In genomic region chr8:58886405-58886804, GRCm38 (mm10) we compare ENCODE assay signal across 14 mouse cellular contexts. TPM values are rescaled to one million over a fixed set of nuclear protein-coding genes. Genes with fewer than 3 reads are reported as not detected.
DNase-seq lines count a peak whose midpoint lies in the region; ATAC-seq and TF ChIP-seq lines count a peak whose summit lies in the region.
"Had no signal": no experiment of that assay in that cellular context is flagged by ENCODE, and none has a peak within 500 bp of the region (broad histone marks: within the 10 kb centered on the region; RNA-seq: fewer than 3 reads in every experiment).

No protein-coding gene starts in this region.

- H3K4me2 ChIP-seq in kidney, embryonic 14.5 days (replicated peaks; ENCODE audit: low read depth, low read length), result no peak overlapping the region
- H3K4me2 ChIP-seq: embryonic facial prominence, embryonic 12.5 days; neural tube, embryonic 13.5 days had no signal

- peak; percentile 25; the same call in 1 of the 2 replicates for TF ChIP-seq CTCF in cerebellum, adult 2 months (IDR thresholded peaks at IDR 0.05; ENCODE audit: borderline replicate concordance, insufficient read depth, low read depth, low read length)
- TF ChIP-seq CTCF in E14TG2a.4 (conservative IDR thresholded peaks at IDR 0.05; ENCODE audit: low read length), result peak; percentile 29

- TF ChIP-seq POLR2A in cerebellum, adult 2 months (IDR thresholded peaks at IDR 0.05; ENCODE audit: borderline replicate concordance, insufficient read depth, low read length), result no peak

- H3K4me3 ChIP-seq in cerebellum, adult 2 months (replicated peaks; ENCODE audit: insufficient read depth, low read depth, low read length), result no peak overlapping the region
- H3K4me3 ChIP-seq in kidney, embryonic 14.5 days (ENCODE audit: low read length), result no peak overlapping the region
- no peak overlapping the region for H3K4me3 ChIP-seq in E14TG2a.4 (replicated peaks; ENCODE audit: low read length)
- H3K4me3 ChIP-seq: embryonic facial prominence, embryonic 12.5 days; neural tube, embryonic 13.5 days had no signal

- H3K4me1 ChIP-seq in cerebellum, adult 2 months (ENCODE audit: control insufficient read depth, insufficient read depth, low read length), result no peaks in the 10 kb centered on the region; the same call in 1 of the 2 replicates
- H3K4me1 ChIP-seq in kidney, embryonic 14.5 days (ENCODE audit: control insufficient read depth, insufficient read depth, low read length), result no peaks in the 10 kb centered on the region
- H3K4me1 ChIP-seq in E14TG2a.4 (replicated peaks; ENCODE audit: low read depth, low read length), result no peaks in the 10 kb centered on the region
- H3K4me1 ChIP-seq: embryonic facial prominence, embryonic 12.5 days; neural tube, embryonic 13.5 days had no signal

- no peaks in the 10 kb centered on the region for H3K36me3 ChIP-seq in kidney, embryonic 14.5 days (ENCODE audit: control insufficient read depth, insufficient read depth, low read length)
- no peaks in the 10 kb centered on the region for H3K36me3 ChIP-seq in E14TG2a.4 (ENCODE audit: insufficient read depth, low read length)
- H3K36me3 ChIP-seq: embryonic facial prominence, embryonic 12.5 days; neural tube, embryonic 13.5 days had no signal

- WGBS in cerebellum, adult 2 months, result 6% methylated on average over 1 of the region's 1 CpGs
- 16% methylated on average over 1 of the region's 1 CpGs for WGBS in kidney, embryonic 14.5 days

- no peaks in the 10 kb centered on the region for H3K9me3 ChIP-seq in kidney, embryonic 14.5 days (ENCODE audit: control insufficient read depth, low read length)
- H3K9me3 ChIP-seq in E14TG2a.4 (ENCODE audit: low read length), result no peaks in the 10 kb centered on the region
- H3K9me3 ChIP-seq: embryonic facial prominence, embryonic 12.5 days; neural tube, embryonic 13.5 days had no signal

- H3K27me3 ChIP-seq in cerebellum, adult 2 months (ENCODE audit: control insufficient read depth, insufficient read depth, low read length), result no peaks in the 10 kb centered on the region
- no peaks in the 10 kb centered on the region for H3K27me3 ChIP-seq in kidney, embryonic 14.5 days (ENCODE audit: control insufficient read depth, insufficient read depth, low read length)
- H3K27me3 ChIP-seq in E14TG2a.4 (ENCODE audit: insufficient read depth, low read length), result no peaks in the 10 kb centered on the region
- H3K27me3 ChIP-seq: embryonic facial prominence, embryonic 12.5 days; neural tube, embryonic 13.5 days had no signal

- H3K27ac ChIP-seq in cerebellum, adult 2 months (ENCODE audit: insufficient read depth, low read length), result no peak overlapping the region
- H3K27ac ChIP-seq in kidney, embryonic 14.5 days (ENCODE audit: low read depth, low read length), result no peak overlapping the region
- H3K27ac ChIP-seq: embryonic facial prominence, embryonic 12.5 days; neural tube, embryonic 13.5 days had no signal

- DNase-seq in cerebellum, adult 2 months, result peak in 1 of 2 experiments; percentile 13
- DNase-seq in cerebellum, adult 11-12 months, result no peak
- no peak for DNase-seq in kidney, adult 18-20 months
- DNase-seq in embryo, embryonic 11 days, result peak; percentile 68
- no peak for DNase-seq in thymus, postnatal 10 days (ENCODE audit: low spot score in 2 of 2)
- no peak for DNase-seq in natural killer cell, adult 2 months (ENCODE audit: low spot score in 2 of 2)
- DNase-seq: adrenal gland, adult 2 months; gastrocnemius, postnatal 25 days; lung, postnatal 10 days had no signal

- H3K9ac ChIP-seq in kidney, embryonic 14.5 days (ENCODE audit: low read depth, low read length), result no peak overlapping the region
- H3K9ac ChIP-seq: embryonic facial prominence, embryonic 12.5 days; neural tube, embryonic 13.5 days had no signal

- ATAC-seq in kidney, embryonic 14.5 days (ENCODE audit: low FRiP score, low TSS enrichment), result peak; percentile 55; the same call in 1 of the 2 replicates

RNA-seq across cellular contexts. Expression of gene BC030500, which starts 25.1 kb away (rescaled TPM):
- 6.2 and 8.3 TPM in 2 replicates for polyA plus RNA-seq in cerebellum, adult 2 months (2012; rRNA removed)
- polyA plus RNA-seq in kidney, embryonic 14.5 days (2014; fragmentation: Nextera tagmentation; extraction: Ambion mirVana), result 2.3 and 3.4 TPM in 2 replicates

RNA-seq across cellular contexts. Expression of gene Galntl6, which starts 26.0 kb away (rescaled TPM):
- polyA plus RNA-seq in cerebellum, adult 2 months (2012; rRNA removed), result 3.3 and 6.0 TPM in 2 replicates
- 1.1 and 2.1 TPM in 2 replicates for polyA plus RNA-seq in kidney, embryonic 14.5 days (2014; fragmentation: Nextera tagmentation; extraction: Ambion mirVana)
- polyA plus RNA-seq: C2C12 had no signal
